Mouse (Mus musculus): ENCODE measurements around the gene Gm42420. TPM values are rescaled to one million over a fixed set of nuclear protein-coding genes. Genes with fewer than 3 reads are reported as not detected.

The Gm42420 gene
- polyA plus RNA-seq, 1 experiment from 2014 or later = 0.88 TPM

DNA sequence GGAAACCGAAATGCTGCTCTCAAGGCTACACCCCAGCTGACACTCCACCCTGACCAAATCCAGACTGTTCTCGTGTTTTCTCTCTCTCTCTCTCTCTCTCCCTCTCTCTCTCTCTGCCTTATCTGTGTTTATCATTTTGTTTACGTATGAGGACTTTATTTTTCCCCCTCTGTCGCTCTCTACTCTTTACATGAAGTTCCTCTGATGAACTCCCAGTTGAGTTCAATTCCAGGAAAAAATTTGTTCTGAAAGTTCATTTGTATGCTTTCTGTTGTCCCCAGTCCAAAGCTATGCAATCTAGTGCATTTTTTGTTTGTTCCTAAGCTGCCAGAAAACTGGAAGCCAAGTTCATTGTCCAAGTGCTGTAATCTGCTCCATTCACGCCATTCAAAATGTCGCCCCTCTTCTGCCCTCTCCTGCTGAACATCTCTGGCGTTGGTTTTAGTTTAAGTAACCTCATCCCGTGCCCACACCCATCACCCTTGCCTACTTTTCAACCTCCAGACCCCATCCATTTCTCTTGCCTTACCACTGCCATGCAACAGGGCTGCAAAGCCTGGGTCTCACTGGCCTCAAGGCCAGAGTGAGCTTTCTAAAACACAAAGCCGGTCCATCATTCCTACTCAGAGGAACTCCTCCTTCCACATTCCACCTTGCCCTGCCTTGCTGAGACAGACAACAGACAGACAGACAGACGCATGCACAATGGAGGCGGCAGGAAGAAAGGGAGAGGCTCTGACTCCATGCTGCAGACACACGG is 30.5 kb upstream of the Gm42420 start:
- no peaks in the 10 kb centered on the region for H3K36me3 ChIP-seq (replicated peaks)
- H3K4me3 ChIP-seq = peak overlapping the region; percentile 61
- peak overlapping the region; percentile 67 for H3K4me2 ChIP-seq
- H3K4me1 ChIP-seq = peaks cover 54% of the 10 kb centered on the region
- no peaks in the 10 kb centered on the region for H3K27me3 ChIP-seq (replicated peaks)
- H3K9ac ChIP-seq = no peak overlapping the region; the same call in 1 of the 2 replicates
- 0 out of 2 replicates have a peak overlapping the region, but pooled peaks have one; percentile 2 for H3K27ac ChIP-seq
- ATAC-seq (replicated peaks) = no peak
- 49% methylated on average over 12 of the region's 12 CpGs for WGBS
- no peaks in the 10 kb centered on the region for H3K9me3 ChIP-seq

DNA sequence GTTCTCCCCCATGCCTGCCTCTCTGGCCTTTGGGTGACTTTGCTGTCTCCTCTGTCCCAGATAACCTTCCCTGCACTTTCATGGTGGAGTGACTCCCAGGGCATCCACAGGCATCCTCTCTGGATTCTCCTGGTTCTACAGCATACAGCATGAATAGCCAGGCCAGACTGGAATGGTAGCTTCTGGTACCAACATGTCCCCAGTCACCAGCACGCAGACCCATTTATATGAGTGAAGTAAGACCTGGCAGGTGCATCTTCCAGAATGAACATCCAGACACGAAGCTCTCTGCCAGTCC is 30.0 kb upstream of the Gm42420 start:
- Histone ChIP-seq H3K27me3 (replicated peaks) (no peaks in the 10 kb centered on the region), H3K9me3 (no peaks in the 10 kb centered on the region), H3K4me2 (peak overlapping the region; percentile 67), H3K4me3 (peak overlapping the region; percentile 61), H3K36me3 (replicated peaks) (no peaks in the 10 kb centered on the region), H3K27ac (no peak overlapping the region), H3K4me1 (peaks cover 54% of the 10 kb centered on the region), H3K9ac (no peak overlapping the region; the same call in 1 of the 2 replicates)
- WGBS = 59% methylated on average over 2 of the region's 2 CpGs
- ATAC-seq (replicated peaks) = no peak

DNA sequence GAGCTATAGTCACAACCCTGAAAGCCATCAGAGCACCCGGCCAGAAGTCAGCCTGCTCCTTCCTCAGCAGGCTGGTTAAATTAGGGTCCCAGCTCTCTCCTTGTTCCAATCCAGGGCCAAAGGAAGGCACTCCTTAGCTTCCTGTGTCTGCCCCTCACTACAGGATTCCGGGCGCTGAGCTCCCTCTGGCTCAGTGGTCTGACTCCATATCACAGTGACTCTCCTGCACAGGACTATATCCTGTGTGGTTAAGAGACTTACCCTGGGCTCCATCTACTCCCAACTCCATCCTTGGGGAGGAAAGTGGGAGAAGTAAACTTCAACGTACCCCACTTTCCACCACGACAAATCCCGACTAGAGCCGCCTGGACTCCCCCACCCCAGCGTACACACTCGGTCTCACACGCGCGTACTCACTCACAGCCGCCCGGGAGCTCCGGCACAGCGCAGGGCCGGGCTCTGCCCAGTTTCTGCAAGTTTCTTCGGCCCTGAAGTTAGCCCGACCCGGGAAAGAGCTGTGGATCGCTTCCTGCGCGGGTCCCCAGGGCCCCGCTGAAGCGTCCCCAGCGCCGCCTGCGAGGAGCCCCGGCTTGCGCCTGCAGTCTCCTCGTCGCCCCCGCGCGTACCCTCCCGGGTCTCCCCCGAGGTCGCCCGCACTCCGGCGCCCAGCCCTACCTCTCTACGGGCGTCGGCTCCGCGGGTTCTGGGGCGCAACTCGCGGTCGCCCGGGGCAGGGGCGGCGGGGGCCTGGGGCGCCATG is 28.5 kb upstream of the Gm42420 start:
- peaks cover 53% of the 10 kb centered on the region for H3K4me1 ChIP-seq
- peak overlapping the region; percentile 67 for H3K4me2 ChIP-seq
- peak overlapping the region; percentile 60 for H3K9ac ChIP-seq
- WGBS = under 1% methylated on average over 53 of the region's 54 CpGs
- no peaks in the 10 kb centered on the region for H3K27me3 ChIP-seq (replicated peaks)
- H3K4me3 ChIP-seq = peak overlapping the region; percentile 61
- no peaks in the 10 kb centered on the region for H3K9me3 ChIP-seq
- peak overlapping the region; percentile 94 for H3K27ac ChIP-seq
- H3K36me3 ChIP-seq (replicated peaks) = no peaks in the 10 kb centered on the region
- ATAC-seq (replicated peaks) = peak; percentile 62

DNA sequence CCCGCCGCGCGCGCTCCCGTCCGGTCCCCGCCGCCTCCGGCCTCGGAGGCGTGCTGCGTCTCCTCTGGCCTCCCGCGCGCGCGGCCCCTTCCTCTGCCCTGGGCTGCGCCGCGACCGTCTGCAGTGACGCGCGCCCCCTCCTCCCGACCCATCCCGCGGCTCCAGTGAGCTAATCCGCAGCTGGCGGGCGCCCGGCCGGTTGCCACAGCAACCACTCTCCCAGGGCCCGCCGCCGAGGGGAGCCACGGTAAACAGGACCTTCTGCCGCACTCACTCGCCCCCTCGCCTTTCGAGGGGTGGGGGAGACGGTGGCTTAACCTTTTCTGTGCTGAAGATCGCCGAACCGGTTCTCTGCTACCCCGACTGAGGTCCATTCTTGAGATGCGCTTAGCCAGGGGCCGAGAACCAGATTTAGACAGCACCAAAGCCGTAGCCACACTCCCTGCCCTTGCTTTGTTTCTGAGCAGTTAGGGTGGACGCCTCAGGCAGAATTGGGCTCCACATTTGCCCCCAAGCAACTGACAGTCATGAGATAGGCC is 27.8 kb upstream of the Gm42420 start, which contains the start of gene Dennd2a:
Gene Dennd2a, minus strand, starts transcription at position 145 of the 539 bp plus-strand sequence.
- ATAC-seq (replicated peaks) = peak; percentile 95
- peak within 1 kb of the TSS; percentile 60 for H3K9ac ChIP-seq
- peak within 1 kb of the TSS; percentile 61 for H3K4me3 ChIP-seq
- peak within 1 kb of the TSS; percentile 94 for H3K27ac ChIP-seq
- WGBS = under 1% methylated on average over 33 of the region's 50 CpGs
- H3K36me3 ChIP-seq (replicated peaks) = no peaks in the 10 kb centered on the region
- H3K4me1 ChIP-seq = peaks cover 52% of the 10 kb centered on the region
- no peaks in the 10 kb centered on the region for H3K9me3 ChIP-seq
- peak within 1 kb of the TSS; percentile 67 for H3K4me2 ChIP-seq
- no peaks in the 10 kb centered on the region for H3K27me3 ChIP-seq (replicated peaks)

DNA sequence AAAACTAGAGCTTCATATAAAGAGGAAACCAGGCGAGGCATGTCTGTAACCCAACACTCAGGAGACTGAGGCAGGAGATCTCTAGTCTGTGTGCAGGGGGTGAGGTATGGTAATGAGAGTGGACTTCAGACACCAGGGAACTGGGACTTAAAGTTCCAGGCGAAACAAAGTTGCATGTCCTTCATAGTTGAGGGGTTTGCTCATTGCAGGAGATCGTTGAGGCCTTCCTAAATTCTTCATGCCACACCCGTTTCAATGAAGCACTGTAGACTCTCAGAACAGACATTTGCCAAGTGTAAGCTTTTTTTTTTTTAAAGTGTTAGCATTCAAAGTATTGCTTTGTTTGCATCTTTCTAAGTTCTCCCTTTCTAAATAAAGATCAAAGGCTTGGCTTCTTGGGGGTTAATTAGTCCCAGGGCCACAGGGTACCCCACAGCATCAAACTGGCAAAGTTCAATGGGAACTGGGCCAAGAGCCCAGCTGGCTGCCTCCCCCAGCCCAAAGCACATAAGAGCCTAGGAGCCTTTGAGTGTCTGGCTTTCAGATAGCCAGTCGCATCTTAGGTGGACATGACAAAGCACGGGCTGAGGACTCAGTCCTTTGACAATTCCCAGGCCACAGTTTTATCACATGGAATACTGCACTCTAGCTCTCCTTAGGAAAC is 26.1 kb upstream of the Gm42420 start:
- 36% methylated on average over 6 of the region's 6 CpGs for WGBS
- H3K36me3 ChIP-seq (replicated peaks) = no peaks in the 10 kb centered on the region
- no peak overlapping the region for H3K4me3 ChIP-seq
- no peak overlapping the region for H3K4me2 ChIP-seq
- no peak overlapping the region; the same call in 1 of the 2 replicates for H3K27ac ChIP-seq
- no peaks in the 10 kb centered on the region for H3K27me3 ChIP-seq (replicated peaks)
- peaks cover 49% of the 10 kb centered on the region for H3K4me1 ChIP-seq
- no peak for ATAC-seq (replicated peaks)
- H3K9me3 ChIP-seq = no peaks in the 10 kb centered on the region
- H3K9ac ChIP-seq = no peak overlapping the region

DNA sequence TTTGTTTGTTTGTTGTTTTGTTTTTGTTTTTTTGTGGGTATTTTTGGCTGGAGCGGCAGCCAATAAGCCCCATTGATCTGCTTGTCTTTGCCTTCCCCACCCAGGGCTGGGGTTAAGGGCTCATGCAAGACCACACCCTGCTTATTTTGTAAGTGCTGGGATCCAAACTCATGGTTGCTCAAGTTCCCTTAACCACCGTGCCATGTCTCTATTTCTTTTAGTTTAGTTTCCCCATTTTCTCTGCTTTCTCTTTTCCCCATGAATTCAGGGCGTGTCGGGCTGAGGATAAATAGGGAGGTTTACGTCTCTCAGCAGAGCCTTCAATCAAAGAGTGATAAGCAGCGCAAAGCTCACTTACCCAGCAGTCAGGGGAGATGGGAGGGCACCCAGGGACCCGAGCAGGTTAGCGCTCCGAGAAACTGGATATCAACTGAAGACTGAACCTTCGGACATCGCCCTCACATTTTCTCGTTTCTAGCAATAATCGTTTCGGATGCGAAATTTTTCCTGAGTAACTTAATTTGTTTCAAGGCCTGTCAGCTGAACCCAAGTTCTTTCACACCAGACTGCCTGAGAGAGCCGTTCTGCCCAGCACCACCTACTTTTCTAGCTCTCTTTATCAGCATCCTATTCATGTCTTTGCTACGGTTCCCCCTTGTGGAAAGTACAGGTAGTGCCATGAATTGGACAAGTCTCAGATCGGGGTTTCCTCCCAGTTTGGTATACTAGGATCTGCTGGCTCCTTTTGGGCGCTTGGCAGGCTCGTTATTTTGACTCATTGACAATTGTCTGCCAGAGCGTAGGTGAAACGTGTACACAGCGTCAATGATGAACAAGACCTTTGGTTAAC is 23.2 kb upstream of the Gm42420 start:
- Histone ChIP-seq H3K4me2 (peak overlapping the region; percentile 33), H3K4me3 (0 out of 2 replicates have a peak overlapping the region, but pooled peaks have one; percentile 7)

DNA sequence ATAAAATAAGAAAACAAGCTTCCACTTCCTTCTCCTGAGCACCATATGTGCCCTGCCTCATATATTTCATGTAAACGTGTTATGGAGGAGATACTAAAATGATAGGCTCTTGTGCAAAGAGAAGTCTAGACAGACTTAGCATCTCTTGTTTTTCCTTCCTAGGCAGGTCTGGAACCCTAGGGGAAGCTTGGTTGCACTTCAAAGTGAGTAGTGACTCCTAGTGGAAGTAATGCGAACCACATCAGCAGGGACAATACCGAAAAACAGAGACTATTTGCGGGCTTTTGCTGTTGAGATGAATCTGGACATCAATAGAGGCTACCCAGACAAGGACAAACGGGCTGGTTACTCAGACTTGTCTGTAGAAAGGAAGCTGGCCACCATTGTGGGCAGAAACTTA is 18.0 kb upstream of the Gm42420 start:
- H3K27ac ChIP-seq = no peak overlapping the region
- no peak overlapping the region for H3K4me3 ChIP-seq
- H3K27me3 ChIP-seq (replicated peaks) = no peaks in the 10 kb centered on the region
- H3K36me3 ChIP-seq (replicated peaks) = no peaks in the 10 kb centered on the region
- H3K9ac ChIP-seq = no peak overlapping the region
- no peaks in the 10 kb centered on the region for H3K9me3 ChIP-seq
- H3K4me2 ChIP-seq = no peak overlapping the region
- 12% methylated on average over 5 of the region's 5 CpGs for WGBS
- no peak for ATAC-seq (replicated peaks)
- H3K4me1 ChIP-seq = no peaks in the 10 kb centered on the region

More for the DNA sequence above, 23.2 kb upstream of the Gm42420 start:
- Histone ChIP-seq H3K9ac (no peak overlapping the region), H3K9me3 (no peaks in the 10 kb centered on the region), H3K27me3 (replicated peaks) (no peaks in the 10 kb centered on the region), H3K36me3 (replicated peaks) (no peaks in the 10 kb centered on the region), H3K4me1 (peaks cover 22% of the 10 kb centered on the region), H3K27ac (no peak overlapping the region)
- WGBS = 23% methylated on average over 23 of the region's 23 CpGs
- ATAC-seq (replicated peaks) = peak; percentile 41; the same call in 1 of the 2 replicates

DNA sequence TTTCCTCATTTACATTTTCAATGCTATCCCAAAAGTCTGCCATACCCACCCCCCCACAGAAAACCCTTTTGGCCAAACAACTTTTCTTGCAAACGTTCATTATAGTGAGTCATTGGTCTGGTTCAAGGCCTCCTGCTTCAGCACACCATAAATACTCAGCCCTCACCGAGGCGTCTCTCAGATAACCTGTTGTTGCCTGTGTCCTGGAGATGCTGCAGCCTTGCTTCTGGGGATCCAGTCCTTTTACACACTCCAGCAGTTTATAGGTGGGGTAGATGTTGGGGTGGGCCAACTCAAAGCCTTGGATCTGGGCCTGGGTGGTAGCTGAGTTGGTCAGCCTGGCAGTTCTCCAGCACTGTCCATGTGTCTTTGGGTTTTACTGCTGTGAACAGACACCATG is 15.1 kb upstream of the Gm42420 start:
- Histone ChIP-seq H3K9me3 (no peaks in the 10 kb centered on the region), H3K36me3 (replicated peaks) (no peaks in the 10 kb centered on the region), H3K27me3 (replicated peaks) (no peaks in the 10 kb centered on the region), H3K4me2 (no peak overlapping the region), H3K4me1 (peaks cover 15% of the 10 kb centered on the region), H3K4me3 (no peak overlapping the region), H3K9ac (no peak overlapping the region), H3K27ac (no peak overlapping the region)
- ATAC-seq (replicated peaks) = no peak
- WGBS = 78% methylated on average over 3 of the region's 3 CpGs

DNA sequence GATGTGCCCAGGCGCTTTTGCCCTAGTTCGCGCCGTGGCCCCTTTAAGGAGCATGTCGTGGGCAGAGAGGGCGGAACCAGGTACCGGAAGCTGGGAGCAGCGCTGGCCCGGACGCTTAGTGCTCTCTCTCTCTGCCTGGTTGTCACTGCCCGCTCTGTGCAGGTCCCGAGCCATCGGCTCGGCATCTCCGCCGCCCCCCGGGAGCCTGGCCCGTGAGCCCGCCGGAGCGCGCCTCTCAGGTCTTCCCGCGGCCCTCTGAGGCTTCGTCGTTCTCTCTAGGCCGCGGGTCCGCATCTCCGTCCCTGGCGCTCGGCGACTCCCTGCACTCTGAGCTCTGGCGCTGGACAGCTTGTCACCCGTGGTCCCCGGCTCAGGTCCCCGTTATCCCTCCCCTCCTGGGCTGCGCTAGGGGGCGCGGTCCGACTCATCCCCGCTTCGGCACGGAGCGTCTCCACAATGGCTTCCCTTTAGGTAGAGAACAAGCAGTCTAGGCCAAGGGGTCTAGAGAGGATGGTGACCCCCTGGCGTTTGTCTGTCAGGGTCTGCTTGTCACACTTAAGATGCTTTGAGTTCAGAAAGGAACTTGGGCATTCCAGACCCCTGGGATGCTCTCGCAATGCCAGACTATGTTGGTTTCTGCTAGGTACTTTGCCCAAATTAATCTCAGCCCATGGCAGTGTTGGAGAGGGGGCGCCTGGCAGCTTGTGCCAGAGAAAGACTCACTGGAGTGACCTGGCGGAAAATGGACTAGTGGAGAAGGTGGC is 11.6 kb upstream of the Gm42420 start, which contains the start of gene Adck2:
Gene Adck2, plus strand, starts transcription at position 83 of the 764 bp plus-strand sequence.
- WGBS = under 1% methylated on average over 49 of the region's 49 CpGs
- Histone ChIP-seq H3K4me3 (peak within 1 kb of the TSS; percentile 83), H3K27me3 (replicated peaks) (no peaks in the 10 kb centered on the region), H3K9ac (peak within 1 kb of the TSS; percentile 90), H3K27ac (peak within 1 kb of the TSS; percentile 97), H3K9me3 (no peaks in the 10 kb centered on the region), H3K4me2 (peak within 1 kb of the TSS; percentile 93), H3K36me3 (replicated peaks) (peaks cover 11% of the 10 kb centered on the region; the same call in 1 of the 2 replicates), H3K4me1 (peaks cover 15% of the 10 kb centered on the region)
- peak; percentile 98 for ATAC-seq (replicated peaks)

DNA sequence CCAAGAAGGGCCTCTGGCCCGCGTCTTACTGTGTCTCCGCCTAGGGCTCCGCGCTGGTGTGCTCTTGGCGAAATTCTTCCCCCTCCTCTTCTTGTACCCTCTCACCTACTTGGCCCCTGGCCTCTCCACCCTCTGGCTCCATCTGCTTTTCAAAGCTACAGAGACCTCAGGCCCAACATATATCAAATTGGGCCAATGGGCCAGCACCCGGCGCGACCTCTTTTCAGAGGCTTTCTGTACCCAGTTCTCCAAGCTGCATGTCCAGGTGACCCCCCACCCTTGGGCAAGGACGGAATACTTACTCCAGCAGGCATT is 11.0 kb upstream of the Gm42420 start:
- peak overlapping the region; percentile 97 for H3K27ac ChIP-seq
- no peaks in the 10 kb centered on the region for H3K9me3 ChIP-seq
- peaks cover 15% of the 10 kb centered on the region for H3K4me1 ChIP-seq
- peak overlapping the region; percentile 93 for H3K4me2 ChIP-seq
- H3K27me3 ChIP-seq (replicated peaks) = no peaks in the 10 kb centered on the region
- peak overlapping the region; percentile 90 for H3K9ac ChIP-seq
- peak overlapping the region; percentile 83 for H3K4me3 ChIP-seq
- H3K36me3 ChIP-seq (replicated peaks) = peaks cover 14% of the 10 kb centered on the region; the same call in 1 of the 2 replicates
- 15% methylated on average over 10 of the region's 10 CpGs for WGBS
- peak; percentile 45; the same call in 1 of the 2 replicates for ATAC-seq (replicated peaks)

DNA sequence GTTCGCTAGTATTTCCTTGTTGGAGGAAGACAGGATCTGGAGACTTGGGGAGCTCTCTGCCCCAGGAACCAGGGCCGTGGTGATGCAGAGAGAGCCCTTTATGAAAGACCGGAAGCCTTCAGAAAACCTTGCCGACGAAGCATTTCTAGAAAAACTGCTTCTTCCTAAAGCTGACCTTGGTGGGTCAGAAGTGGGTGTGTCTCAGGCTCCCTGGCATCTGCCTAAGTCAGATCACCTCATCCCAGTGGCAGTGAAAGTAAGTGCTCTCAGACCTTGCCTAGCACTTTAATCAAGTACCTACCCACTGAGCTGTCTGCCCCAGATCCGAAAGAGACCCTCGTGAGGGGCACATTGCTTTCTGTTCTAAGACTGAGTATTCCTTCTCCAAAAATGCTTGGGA is 10.6 kb upstream of the Gm42420 start:
- ATAC-seq (replicated peaks) = no peak
- Histone ChIP-seq H3K4me3 (peak overlapping the region; percentile 83), H3K27me3 (replicated peaks) (no peaks in the 10 kb centered on the region), H3K4me2 (peak overlapping the region; percentile 93), H3K9me3 (no peaks in the 10 kb centered on the region), H3K4me1 (peaks cover 15% of the 10 kb centered on the region), H3K9ac (peak overlapping the region; percentile 90), H3K36me3 (replicated peaks) (peaks cover 18% of the 10 kb centered on the region; the same call in 1 of the 2 replicates), H3K27ac (peak overlapping the region; percentile 97)
- WGBS = 75% methylated on average over 7 of the region's 7 CpGs
